Mouse (Mus musculus): ENCODE measurements around the gene Fam133b.

GRCm38 (mm10) chr5:3508480-3509381, 34.9 kb upstream of the Fam133b start:
- no peak for TF ChIP-seq CTCF (IDR thresholded peaks at IDR 0.05; ENCODE audit: borderline replicate concordance, extremely low read depth, insufficient read depth, insufficient read length)
- no peak for TF ChIP-seq POLR2A (IDR thresholded peaks at IDR 0.05; ENCODE audit: borderline replicate concordance, extremely low read depth, insufficient read depth, insufficient read length, poor library complexity, severe bottlenecking)
